Mouse (Mus musculus) neural tube, embryonic 12.5 days (tissue): ENCODE measurements around the gene Arhgef1. TPM values are rescaled to one million over a fixed set of nuclear protein-coding genes. Genes with fewer than 3 reads are reported as not detected.
"Not testable (repeated sequence)": the region's sequence is repeated elsewhere in the genome, so short reads cannot be mapped to it uniquely, and the experiment has no call there.

Source experiments
- ATAC-seq: fragments of 200-750 bp; cut with Nextera tagmentation; 2 replicates; pipeline ENCODE4 v1.8.0; 2017; ENCODE audit warnings: low read depth, mild to moderate bottlenecking, moderate TSS enrichment, moderate library complexity; ENCODE audit not compliant: low FRiP score
- H3K27ac ChIP-seq: fragments of 300-500 bp; sonication (generic); 2 replicates; pipeline ENCODE4 v1.5.1; 2016
- H3K27me3 ChIP-seq: fragments of 300-500 bp; sonication (generic); replicated peaks from 2 replicates; pipeline ENCODE4 v1.6.1; 2016; ENCODE audit warnings: mild to moderate bottlenecking
- H3K36me3 ChIP-seq: fragments of 300-500 bp; sonication (generic); 2 replicates; pipeline ENCODE4 v1.6.1; 2016; ENCODE audit warnings: mild to moderate bottlenecking
- H3K4me1 ChIP-seq: fragments of 300-500 bp; sonication (generic); 2 replicates; pipeline ENCODE4 v1.6.1; 2016
- H3K4me2 ChIP-seq: fragments of 300-500 bp; sonication (generic); replicated peaks from 2 replicates; pipeline ENCODE4 v1.6.1; 2016; ENCODE audit warnings: mild to moderate bottlenecking
- H3K4me3 ChIP-seq: fragments of 300-500 bp; sonication (generic); 2 replicates; pipeline ENCODE4 v1.5.1; 2016
- H3K9ac ChIP-seq: fragments of 300-500 bp; sonication (generic); 2 replicates; pipeline ENCODE4 v1.6.1; 2016; ENCODE audit warnings: mild to moderate bottlenecking
- H3K9me3 ChIP-seq: fragments of 300-500 bp; sonication (generic); 2 replicates; pipeline ENCODE4 v1.6.1; 2016; ENCODE audit warnings: mild to moderate bottlenecking
- WGBS: fragments of 180-500 bp; shearing (Covaris S2); methylation state at CpG from one replicate; pipeline ENCODE4 v1.1.7; 2016; 5-methylcytosine and 5-hydroxymethylcytosine counted together
- polyA plus RNA-seq: library from polyadenylated mRNA; unstranded; fragments of >200 nt; fragmentation: Nextera tagmentation; extraction: Ambion mirVana; gene quantifications from 2 replicates; pipeline ENCODE4 v1.2.1, GENCODE M21; 2016

Arhgef1 gene
- polyA plus RNA-seq, 1 experiment from 2014 or later, result 89.5 TPM

DNA sequence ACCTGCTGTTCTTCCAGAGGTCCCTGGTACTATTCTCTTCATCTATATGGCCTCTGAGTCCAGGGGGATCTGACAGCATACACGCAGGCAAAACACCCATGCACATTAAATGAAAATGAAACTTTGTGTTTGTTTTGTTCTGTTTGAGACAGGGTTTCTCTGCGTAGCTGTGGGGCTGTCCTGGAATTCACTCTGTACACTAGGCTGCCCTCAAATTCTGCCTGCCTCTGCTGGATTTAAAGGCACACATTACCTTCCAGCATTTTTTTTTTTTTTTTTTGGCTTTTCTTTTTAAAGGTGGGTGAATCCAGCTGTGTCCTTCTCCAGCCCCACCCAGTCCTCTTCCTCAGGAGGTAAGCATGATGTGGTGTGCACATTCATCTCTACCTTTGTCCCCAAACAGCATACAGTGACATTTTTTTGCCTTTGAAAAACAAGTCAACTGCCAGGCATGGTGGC, 10.6 kb upstream of the Arhgef1 start:
- no peak overlapping the region for H3K4me2 ChIP-seq
- H3K27me3 ChIP-seq, result no peaks in the 10 kb centered on the region
- H3K4me1 ChIP-seq, result peaks cover 3% of the 10 kb centered on the region; the same call in 1 of the 2 replicates
- WGBS, result 79% methylated on average over 2 of the region's 2 CpGs
- ATAC-seq, result no peak
- H3K9me3 ChIP-seq, result no peaks in the 10 kb centered on the region
- H3K36me3 ChIP-seq, result peaks cover 43% of the 10 kb centered on the region
- H3K9ac ChIP-seq, result no peak overlapping the region
- no peak overlapping the region for H3K4me3 ChIP-seq
- H3K27ac ChIP-seq, result no peak overlapping the region

GRCm38 (mm10) chr7:24895749-24896148, 7.0 kb upstream of the Arhgef1 start:
- H3K9ac ChIP-seq, H3K4me2 ChIP-seq, H3K27ac ChIP-seq, H3K27me3 ChIP-seq, H3K4me1 ChIP-seq, H3K9me3 ChIP-seq, H3K4me3 ChIP-seq, ATAC-seq: not testable (repeated sequence)
- H3K36me3 ChIP-seq, result peaks cover 10% of the 10 kb centered on the region; the same call in 1 of the 2 replicates
- 91% methylated on average over 2 of the region's 2 CpGs for WGBS

GRCm38 (mm10) chr7:24896269-24896668, 6.4 kb upstream of the Arhgef1 start:
- Histone ChIP-seq H3K27ac (no peak overlapping the region), H3K4me3 (no peak overlapping the region), H3K9ac (no peak overlapping the region), H3K4me2 (no peak overlapping the region), H3K27me3 (no peaks in the 10 kb centered on the region), H3K4me1 (no peaks in the 10 kb centered on the region), H3K36me3 (peaks cover 7% of the 10 kb centered on the region; the same call in 1 of the 2 replicates), H3K9me3 (no peaks in the 10 kb centered on the region)
- ATAC-seq, result no peak
- WGBS, result 72% methylated on average over 8 of the region's 8 CpGs

DNA sequence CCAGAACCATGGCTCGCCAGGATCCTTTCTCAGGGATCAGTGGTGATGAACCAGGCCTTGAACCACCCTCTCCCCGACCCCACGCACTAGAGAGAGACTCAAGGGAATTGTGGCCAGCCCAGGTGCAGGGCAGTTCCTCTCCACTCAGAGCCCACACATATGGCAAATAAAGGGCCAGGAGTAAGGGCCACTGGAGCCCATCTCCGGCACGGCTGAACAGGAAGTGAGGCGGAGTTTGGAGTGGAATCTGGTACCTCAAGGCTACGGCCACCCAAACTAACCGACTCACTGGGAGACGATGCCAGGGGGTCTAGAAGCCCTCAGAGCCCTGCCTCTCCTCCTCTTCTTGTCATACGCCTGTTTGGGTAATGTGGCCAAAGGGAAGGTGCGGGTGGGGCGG, 5.5 kb upstream of the Arhgef1 start, which contains the start of gene Cd79a:
Gene Cd79a, plus strand, starts transcription at position 158 of the 400 bp plus-strand sequence.
- H3K36me3 ChIP-seq, result no peaks in the 10 kb centered on the region
- no peak within 1 kb of the TSS for H3K27ac ChIP-seq
- H3K27me3 ChIP-seq, result no peaks in the 10 kb centered on the region
- 78% methylated on average over 12 of the region's 12 CpGs for WGBS
- no peak for ATAC-seq
- no peak within 1 kb of the TSS for H3K4me3 ChIP-seq
- no peak within 1 kb of the TSS for H3K9ac ChIP-seq
- H3K4me2 ChIP-seq, result no peak within 1 kb of the TSS
- no peaks in the 10 kb centered on the region for H3K9me3 ChIP-seq
- no peaks in the 10 kb centered on the region for H3K4me1 ChIP-seq

DNA sequence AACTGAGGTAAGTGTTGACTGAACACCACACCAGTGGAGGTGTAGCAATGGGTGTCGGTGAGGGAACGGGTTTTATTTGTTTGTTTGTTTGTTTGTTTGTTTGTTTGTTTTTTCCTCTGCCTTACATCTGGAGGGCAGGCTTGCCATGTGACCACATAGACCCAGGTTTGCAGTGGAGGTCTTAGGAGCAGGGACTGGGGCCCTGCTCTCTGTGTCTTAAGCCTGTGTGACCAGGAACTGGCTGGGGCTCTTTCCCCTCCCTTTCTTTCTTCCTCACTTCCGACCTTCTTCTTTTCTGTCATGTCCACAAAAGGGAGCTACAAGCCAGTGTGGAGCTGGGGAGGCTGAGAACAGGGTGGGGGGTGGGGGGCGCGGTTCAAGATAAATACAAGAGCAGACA, 4.8 kb upstream of the Arhgef1 start:
- Histone ChIP-seq H3K4me1 (peaks cover 2% of the 10 kb centered on the region; the same call in 1 of the 2 replicates), H3K4me3 (no peak overlapping the region), H3K36me3 (no peaks in the 10 kb centered on the region), H3K4me2 (no peak overlapping the region), H3K27me3 (no peaks in the 10 kb centered on the region), H3K27ac (no peak overlapping the region), H3K9me3 (no peaks in the 10 kb centered on the region), H3K9ac (no peak overlapping the region)
- no peak for ATAC-seq
- 78% methylated on average over 5 of the region's 5 CpGs for WGBS

GRCm38 (mm10) chr7:24901114-24901513, 1.6 kb upstream of the Arhgef1 start:
- Histone ChIP-seq H3K9me3 (no peaks in the 10 kb centered on the region), H3K4me2 (no peak overlapping the region), H3K4me1 (peaks cover 18% of the 10 kb centered on the region), H3K27ac (no peak overlapping the region), H3K36me3 (no peaks in the 10 kb centered on the region), H3K27me3 (no peaks in the 10 kb centered on the region), H3K9ac (no peak overlapping the region), H3K4me3 (no peak overlapping the region)
- WGBS, result 75% methylated on average over 6 of the region's 6 CpGs
- no peak for ATAC-seq

DNA sequence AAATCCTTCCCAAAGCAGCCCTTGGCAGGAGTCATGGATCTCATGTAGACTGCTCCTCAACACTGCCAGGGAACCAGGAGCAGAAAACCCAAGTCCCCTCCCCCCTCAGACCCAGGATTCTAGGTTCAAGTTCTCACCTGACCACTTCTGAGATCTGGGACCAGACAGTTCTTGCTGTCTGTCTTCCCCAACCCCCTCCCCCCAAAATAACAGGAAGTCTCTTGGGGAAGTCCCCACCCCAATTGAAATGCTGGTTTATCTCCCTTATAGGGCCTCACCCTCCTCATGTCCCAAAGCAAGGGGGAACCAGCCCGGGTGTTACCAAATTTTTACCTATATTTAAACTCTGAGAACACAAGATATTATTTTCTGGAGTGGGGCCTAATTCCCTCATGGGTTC, 870 bp upstream of the Arhgef1 start:
- Histone ChIP-seq H3K4me1 (peaks cover 25% of the 10 kb centered on the region), H3K9ac (no peak overlapping the region), H3K4me3 (no peak overlapping the region), H3K4me2 (peak overlapping the region; percentile 65; the same call in 1 of the 2 replicates), H3K9me3 (no peaks in the 10 kb centered on the region), H3K27me3 (no peaks in the 10 kb centered on the region), H3K36me3 (no peaks in the 10 kb centered on the region), H3K27ac (no peak overlapping the region)
- ATAC-seq, result no peak
- 80% methylated on average over 1 of the region's 1 CpGs for WGBS

- no peak for ATAC-seq
- no peaks in the 10 kb centered on the region for H3K9me3 ChIP-seq
- H3K4me2 ChIP-seq, result peak overlapping the region; percentile 65
- no peak overlapping the region for H3K27ac ChIP-seq
- H3K9ac ChIP-seq, result peak overlapping the region; percentile 74; the same call in 1 of the 2 replicates
- 58% methylated on average over 2 of the region's 2 CpGs for WGBS
- no peaks in the 10 kb centered on the region for H3K36me3 ChIP-seq
- H3K4me3 ChIP-seq, result peak overlapping the region; percentile 63
- peaks cover 28% of the 10 kb centered on the region for H3K4me1 ChIP-seq
- H3K27me3 ChIP-seq, result no peaks in the 10 kb centered on the region
Observed at GRCm38 (mm10) chr7:24902264-24902629, 465 bp upstream of the Arhgef1 start.

GRCm38 (mm10) chr7:24903444-24903825, 723 bp downstream of the Arhgef1 start:
- no peaks in the 10 kb centered on the region for H3K9me3 ChIP-seq
- H3K4me3 ChIP-seq, result peak overlapping the region; percentile 63
- no peaks in the 10 kb centered on the region for H3K27me3 ChIP-seq
- H3K9ac ChIP-seq, result peak overlapping the region; percentile 74; the same call in 1 of the 2 replicates
- no peak overlapping the region for H3K27ac ChIP-seq
- H3K36me3 ChIP-seq, result peaks cover 8% of the 10 kb centered on the region
- peak overlapping the region; percentile 65 for H3K4me2 ChIP-seq
- 45% methylated on average over 10 of the region's 10 CpGs for WGBS
- ATAC-seq, result no peak
- H3K4me1 ChIP-seq, result peaks cover 33% of the 10 kb centered on the region

GRCm38 (mm10) chr7:24904070-24904483, 1.4 kb downstream of the Arhgef1 start:
- peak; percentile 96 for ATAC-seq
- H3K4me1 ChIP-seq, result peaks cover 33% of the 10 kb centered on the region
- H3K9me3 ChIP-seq, result no peaks in the 10 kb centered on the region
- peak overlapping the region; percentile 75 for H3K9ac ChIP-seq
- WGBS, result under 1% methylated on average over 30 of the region's 30 CpGs
- no peaks in the 10 kb centered on the region for H3K27me3 ChIP-seq
- peaks cover 15% of the 10 kb centered on the region for H3K36me3 ChIP-seq
- 0 out of 2 replicates have a peak overlapping the region, but pooled peaks have one; percentile 20 for H3K27ac ChIP-seq
- H3K4me2 ChIP-seq, result peak overlapping the region; percentile 65
- peak overlapping the region; percentile 60 for H3K4me3 ChIP-seq

- Histone ChIP-seq H3K4me3 (peak overlapping the region; percentile 60), H3K27ac (no peak overlapping the region), H3K4me2 (peak overlapping the region; percentile 65), H3K9me3 (no peaks in the 10 kb centered on the region), H3K9ac (peak overlapping the region; percentile 75), H3K36me3 (peaks cover 17% of the 10 kb centered on the region), H3K4me1 (peaks cover 33% of the 10 kb centered on the region), H3K27me3 (no peaks in the 10 kb centered on the region)
- peak; percentile 34; the same call in 1 of the 2 replicates for ATAC-seq
- WGBS, result 20% methylated on average over 3 of the region's 3 CpGs
Observed at GRCm38 (mm10) chr7:24904936-24905335, 2.2 kb downstream of the Arhgef1 start.

GRCm38 (mm10) chr7:24906551-24906950, 3.8 kb downstream of the Arhgef1 start:
- H3K9ac ChIP-seq, result peak overlapping the region; percentile 42; the same call in 1 of the 2 replicates
- no peak overlapping the region for H3K4me2 ChIP-seq
- H3K4me3 ChIP-seq, result no peak overlapping the region
- no peak overlapping the region for H3K27ac ChIP-seq
- no peak for ATAC-seq
- H3K27me3 ChIP-seq, result no peaks in the 10 kb centered on the region
- WGBS, result 34% methylated on average over 6 of the region's 6 CpGs
- H3K36me3 ChIP-seq, result peaks cover 20% of the 10 kb centered on the region
- peaks cover 33% of the 10 kb centered on the region for H3K4me1 ChIP-seq
- no peaks in the 10 kb centered on the region for H3K9me3 ChIP-seq

DNA sequence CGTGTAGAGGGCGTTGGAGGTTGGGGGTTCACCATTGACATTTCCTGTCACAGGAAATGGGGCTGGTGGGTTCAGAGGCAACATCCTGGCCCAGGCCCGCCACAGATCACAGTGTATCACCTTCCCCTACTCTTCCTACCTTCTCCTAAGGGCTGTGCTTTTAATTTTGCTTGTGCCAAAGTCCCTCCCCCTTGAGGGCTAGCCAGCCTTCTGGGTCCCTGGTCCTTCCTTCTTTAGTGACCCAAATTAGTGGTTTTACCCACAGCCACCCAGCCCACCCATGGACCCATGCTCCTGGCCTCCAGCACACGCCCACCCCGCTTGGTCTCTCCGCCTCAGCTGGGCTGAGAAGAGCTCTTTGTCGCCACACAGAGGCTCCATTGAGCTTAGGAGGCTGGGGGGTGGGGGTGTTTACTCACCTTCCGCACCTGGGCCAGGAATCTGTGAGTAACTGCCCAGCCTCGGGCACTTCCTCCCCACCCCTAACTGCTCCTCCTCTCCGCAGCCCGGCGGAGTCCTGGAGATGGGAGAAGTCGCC, 4.6 kb downstream of the Arhgef1 start:
- H3K4me2 ChIP-seq, result peak overlapping the region; percentile 19; the same call in 1 of the 2 replicates
- ATAC-seq, result no peak
- H3K27me3 ChIP-seq, result no peaks in the 10 kb centered on the region
- no peak overlapping the region for H3K4me3 ChIP-seq
- H3K9me3 ChIP-seq, result no peaks in the 10 kb centered on the region
- H3K4me1 ChIP-seq, result peaks cover 33% of the 10 kb centered on the region
- no peak overlapping the region for H3K27ac ChIP-seq
- 31% methylated on average over 13 of the region's 13 CpGs for WGBS
- H3K9ac ChIP-seq, result peak overlapping the region; percentile 42; the same call in 1 of the 2 replicates
- peaks cover 25% of the 10 kb centered on the region for H3K36me3 ChIP-seq
